Mouse (Mus musculus) stomach, embryonic 16.5 days (tissue): ENCODE data around the gene Eaf2. TPM values are rescaled to one million over a fixed set of nuclear protein-coding genes. Genes with fewer than 3 reads are reported as not detected.

Experiments used
- ATAC-seq: fragments of 200-750 bp; cut with Nextera tagmentation; 2 replicates; pipeline ENCODE4 v1.8.0; 2017; ENCODE audit warnings: moderate number of reproducible peaks, moderate TSS enrichment; ENCODE audit not compliant: insufficient read depth, low FRiP score
- H3K27ac ChIP-seq: fragments of 300-500 bp; sonication (generic); 2 replicates; pipeline ENCODE4 v1.5.1; 2014; ENCODE audit warnings: low read length
- H3K27me3 ChIP-seq: fragments of 300-500 bp; sonication (generic); 2 replicates; pipeline ENCODE4 v1.6.1; 2014; ENCODE audit warnings: low read length, control low read depth, mixed read lengths; ENCODE audit not compliant: control insufficient read depth, insufficient read depth
- H3K36me3 ChIP-seq: fragments of 300-500 bp; sonication (generic); 2 replicates; pipeline ENCODE4 v1.6.1; 2014; ENCODE audit warnings: low read length; ENCODE audit not compliant: control insufficient read depth, insufficient read depth
- H3K4me1 ChIP-seq: fragments of 300-500 bp; sonication (generic); 2 replicates; pipeline ENCODE4 v1.6.1; 2014; ENCODE audit warnings: low read length, control low read depth, mixed read lengths; ENCODE audit not compliant: control insufficient read depth, insufficient read depth
- H3K4me2 ChIP-seq: fragments of 300-500 bp; sonication (generic); 2 replicates; pipeline ENCODE4 v1.6.1; 2014; ENCODE audit warnings: low read depth, low read length, mixed read lengths
- H3K4me3 ChIP-seq: fragments of 300-500 bp; sonication (generic); replicated peaks from 2 replicates; pipeline ENCODE4 v1.5.1; 2014; ENCODE audit warnings: mild to moderate bottlenecking, low read length
- H3K9ac ChIP-seq: fragments of 300-500 bp; sonication (generic); 2 replicates; pipeline ENCODE4 v1.6.1; 2014; ENCODE audit warnings: low read length
- H3K9me3 ChIP-seq: fragments of 300-500 bp; sonication (generic); replicated peaks from 2 replicates; pipeline ENCODE4 v1.6.1; 2016; ENCODE audit warnings: low read length, control low read depth; ENCODE audit not compliant: control insufficient read depth
- WGBS: fragments of 180-500 bp; shearing (Covaris S2); extraction: QIAGEN DNeasy Blood & Tissue Kit; methylation state at CpG from one replicate; pipeline ENCODE4 v1.1.7; 2014; 5-methylcytosine and 5-hydroxymethylcytosine counted together
- microRNA-seq: library from miRNA; unstranded; fragments of <30 nt; microRNA quantifications from one replicate; pipeline ENCODE4, GENCODE M21; 2016
- polyA plus RNA-seq: library from polyadenylated mRNA; unstranded; fragments of >200 nt; fragmentation: Nextera tagmentation; extraction: Ambion mirVana; gene quantifications from 2 replicates; pipeline ENCODE4 v1.2.1, GENCODE M21; 2015

Gene Eaf2
- polyA plus RNA-seq, 1 experiment from 2014 or later, result 4.7 TPM

DNA sequence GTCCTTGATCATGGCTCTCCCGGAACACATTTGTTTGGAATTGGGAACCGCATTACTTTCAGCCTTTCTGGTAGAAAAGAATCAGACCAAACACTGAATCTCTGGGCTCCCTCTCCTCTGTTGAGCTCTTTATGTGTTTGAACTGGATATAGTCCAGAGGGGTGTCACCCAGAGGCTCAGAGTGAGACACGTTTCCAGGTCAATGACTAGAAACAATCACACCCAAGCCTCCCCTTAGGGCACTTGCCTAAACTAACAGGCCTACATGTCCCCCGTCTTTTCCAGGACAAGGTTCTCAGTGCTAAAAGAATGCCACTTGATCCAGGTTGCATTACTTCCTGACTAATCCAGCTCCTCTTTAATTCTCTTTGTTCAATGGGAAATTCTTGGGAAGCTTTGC, 104.0 kb downstream of the Eaf2 start:
- no peak for ATAC-seq
- Histone ChIP-seq H3K9me3 (no peaks in the 10 kb centered on the region), H3K9ac (no peak overlapping the region), H3K4me3 (no peak overlapping the region), H3K4me2 (no peak overlapping the region), H3K27me3 (no peaks in the 10 kb centered on the region), H3K36me3 (no peaks in the 10 kb centered on the region), H3K4me1 (no peaks in the 10 kb centered on the region), H3K27ac (no peak overlapping the region)
- WGBS, result 73% methylated on average over 4 of the region's 4 CpGs

GRCm38 (mm10) chr16:36770191-36770771, 104.5 kb downstream of the Eaf2 start:
- H3K4me2 ChIP-seq, result no peak overlapping the region
- H3K27me3 ChIP-seq, result no peaks in the 10 kb centered on the region
- no peaks in the 10 kb centered on the region for H3K36me3 ChIP-seq
- H3K9me3 ChIP-seq, result no peaks in the 10 kb centered on the region
- H3K27ac ChIP-seq, result no peak overlapping the region
- ATAC-seq, result no peak
- no peaks in the 10 kb centered on the region for H3K4me1 ChIP-seq
- no peak overlapping the region for H3K4me3 ChIP-seq
- 77% methylated on average over 8 of the region's 13 CpGs for WGBS
- no peak overlapping the region for H3K9ac ChIP-seq

GRCm38 (mm10) chr16:36751979-36752378, 122.8 kb downstream of the Eaf2 start:
- Histone ChIP-seq H3K4me1 (no peaks in the 10 kb centered on the region), H3K9ac (no peak overlapping the region), H3K4me2 (no peak overlapping the region), H3K27me3 (no peaks in the 10 kb centered on the region), H3K36me3 (no peaks in the 10 kb centered on the region), H3K4me3 (no peak overlapping the region), H3K27ac (no peak overlapping the region), H3K9me3 (no peaks in the 10 kb centered on the region)
- ATAC-seq, result no peak
- WGBS, result 92% methylated on average over 3 of the region's 3 CpGs

GRCm38 (mm10) chr16:36747767-36748166, 127.0 kb downstream of the Eaf2 start:
- H3K36me3 ChIP-seq, result no peaks in the 10 kb centered on the region
- no peak for ATAC-seq
- H3K9ac ChIP-seq, result no peak overlapping the region
- H3K4me3 ChIP-seq, result no peak overlapping the region
- H3K4me2 ChIP-seq, result no peak overlapping the region
- no peaks in the 10 kb centered on the region for H3K27me3 ChIP-seq
- no peaks in the 10 kb centered on the region for H3K4me1 ChIP-seq
- WGBS, result 68% methylated on average over 2 of the region's 2 CpGs
- no peak overlapping the region for H3K27ac ChIP-seq
- no peaks in the 10 kb centered on the region for H3K9me3 ChIP-seq

DNA sequence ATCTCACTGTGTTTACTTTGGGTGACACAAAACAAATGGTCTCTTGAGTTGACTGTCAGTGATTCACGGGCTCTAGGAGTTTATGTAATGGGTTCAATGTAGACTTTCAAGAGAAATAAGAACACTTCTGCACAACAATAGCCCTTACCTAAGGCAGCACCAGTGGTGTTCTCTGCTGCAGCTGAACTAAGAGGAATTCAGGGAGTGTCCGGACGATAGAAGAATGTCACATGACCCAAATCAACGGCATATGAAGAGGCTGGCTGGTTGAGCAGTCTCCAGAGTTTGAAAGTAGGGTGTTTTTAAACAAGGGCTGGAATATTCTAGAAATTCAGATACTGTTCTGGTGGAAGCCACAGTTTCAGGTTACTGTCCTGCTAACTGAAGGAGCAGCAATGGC, 127.7 kb downstream of the Eaf2 start:
- H3K9me3 ChIP-seq, result no peaks in the 10 kb centered on the region
- no peak overlapping the region for H3K4me3 ChIP-seq
- no peak for ATAC-seq
- no peak overlapping the region for H3K9ac ChIP-seq
- H3K27me3 ChIP-seq, result no peaks in the 10 kb centered on the region
- no peak overlapping the region for H3K4me2 ChIP-seq
- H3K4me1 ChIP-seq, result no peaks in the 10 kb centered on the region
- no peak overlapping the region for H3K27ac ChIP-seq
- WGBS, result 57% methylated on average over 4 of the region's 4 CpGs
- no peaks in the 10 kb centered on the region for H3K36me3 ChIP-seq

DNA sequence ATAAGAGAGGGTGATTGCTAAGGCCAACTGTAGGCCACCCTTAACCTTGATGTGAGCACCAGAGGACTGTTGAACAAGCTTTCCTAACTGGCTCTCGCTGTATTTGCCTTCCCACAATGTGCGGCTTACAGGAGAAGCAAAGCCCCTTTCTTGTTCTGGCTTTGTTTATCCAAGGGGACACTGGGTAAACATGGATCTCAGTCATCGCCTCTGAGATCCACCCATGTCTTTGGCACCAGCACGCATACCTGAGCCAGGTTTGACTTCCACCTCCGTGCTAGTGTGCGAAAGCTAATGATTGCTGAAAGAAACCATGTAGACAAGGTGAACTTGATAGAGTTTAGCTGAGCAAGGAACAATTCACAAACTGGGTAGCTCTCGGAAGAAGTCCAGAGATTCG, 131.2 kb downstream of the Eaf2 start:
- 58% methylated on average over 8 of the region's 8 CpGs for WGBS

More for the DNA sequence above, 131.2 kb downstream of the Eaf2 start:
- no peaks in the 10 kb centered on the region for H3K27me3 ChIP-seq
- no peaks in the 10 kb centered on the region for H3K9me3 ChIP-seq
- H3K27ac ChIP-seq, result no peak overlapping the region
- H3K9ac ChIP-seq, result no peak overlapping the region
- no peaks in the 10 kb centered on the region for H3K4me1 ChIP-seq
- no peak overlapping the region for H3K4me3 ChIP-seq
- no peak overlapping the region for H3K4me2 ChIP-seq
- no peak for ATAC-seq
- H3K36me3 ChIP-seq, result no peaks in the 10 kb centered on the region

Small RNA genes within 50 kb of the gene (microRNA-seq; reads per million reads assigned to microRNA genes)
- gene Gm22617, result not detected

Other genes starting within 250 kb of the Eaf2 start
- gene Cd86, start 208.9 kb downstream of the Eaf2 start, polyA plus RNA-seq, result 3.3 and 4.3 TPM in 2 replicates
- gene Ildr1, start 181.0 kb downstream of the Eaf2 start, polyA plus RNA-seq, result 8.3 and 12.1 TPM in 2 replicates
- gene Slc15a2, start 90.0 kb downstream of the Eaf2 start, polyA plus RNA-seq, result 4.0 and 4.7 TPM in 2 replicates
- gene Iqcb1, start 46.6 kb downstream of the Eaf2 start, polyA plus RNA-seq, result 24.6 and 24.8 TPM in 2 replicates
- 97.0 and 106 TPM in 2 replicates for gene Golgb1, start 137 bp upstream of the Eaf2 start, polyA plus RNA-seq
- gene Hcls1, start 60.0 kb upstream of the Eaf2 start, polyA plus RNA-seq, result 9.0 and 10.9 TPM in 2 replicates
- 0.13 TPM in 1 of 2 replicates, not detected in the other for gene Fbxo40, start 115.5 kb upstream of the Eaf2 start, polyA plus RNA-seq
- 5.4 and 6.7 TPM in 2 replicates for gene Polq, start 136.8 kb upstream of the Eaf2 start, polyA plus RNA-seq